ENCODE assay signal across 17 mouse cellular contexts in genomic region chr3:57304050-57304449, GRCm38 (mm10). TPM values are rescaled to one million over a fixed set of nuclear protein-coding genes. Genes with fewer than 3 reads are reported as not detected.
DNase-seq lines count a peak whose midpoint lies in the region; ATAC-seq and TF ChIP-seq lines count a peak whose summit lies in the region.
"Had no signal": no experiment of that assay in that cellular context is flagged by ENCODE, and none has a peak within 500 bp of the region (broad histone marks: within the 10 kb centered on the region; RNA-seq: fewer than 3 reads in every experiment).

No protein-coding gene starts in this region.

- no peaks in the 10 kb centered on the region for H3K79me2 ChIP-seq in heart, adult 2 months (replicated peaks; ENCODE audit: control insufficient read depth, insufficient read depth, low read length)

- WGBS in heart, adult 2 months, result 44% methylated on average over 4 of the region's 4 CpGs
- 57% methylated on average over 4 of the region's 4 CpGs for WGBS in lung, embryonic 14.5 days

- intact Hi-C loops in heart, adult 2 months (cut with DNase I), result no loop called here
- intact Hi-C loops in heart, postnatal 36 days (cut with DNase I), result no loop called here

- no peak for TF ChIP-seq POLR2A in heart, adult 2 months (IDR thresholded peaks at IDR 0.05; ENCODE audit: insufficient read depth, low read depth, low read length)

- H3K9me3 ChIP-seq in lung, embryonic 14.5 days (ENCODE audit: low read depth, low read length), result no peaks in the 10 kb centered on the region
- H3K9me3 ChIP-seq: embryonic facial prominence, embryonic 15.5 days; intestine, embryonic 15.5 days; liver, embryonic 15.5 days had no signal

- H3K4me1 ChIP-seq in heart, adult 2 months (ENCODE audit: control insufficient read depth, insufficient read depth, low read length), result peaks cover 8% of the 10 kb centered on the region
- H3K4me1 ChIP-seq in lung, embryonic 14.5 days (ENCODE audit: insufficient read depth), result no peaks in the 10 kb centered on the region
- H3K4me1 ChIP-seq: intestine, embryonic 15.5 days; liver, embryonic 15.5 days; megakaryocyte, embryonic 14.5 days had no signal

- TF ChIP-seq CTCF in heart, adult 2 months (IDR thresholded peaks at IDR 0.05), result no peak
- TF ChIP-seq CTCF in lung, embryonic 14.5 days (IDR thresholded peaks at IDR 0.05; ENCODE audit: low read depth), result no peak
- no peak for TF ChIP-seq CTCF in layer of hippocampus, adult 2 months (conservative IDR thresholded peaks at IDR 0.05)

- 0 out of 2 replicates have a peak, but pooled peaks cover 1% of the 10 kb centered on the region for H3K36me3 ChIP-seq in heart, adult 2 months (ENCODE audit: control insufficient read depth, insufficient read depth, low read length)
- no peaks in the 10 kb centered on the region for H3K36me3 ChIP-seq in lung, embryonic 14.5 days (ENCODE audit: insufficient read depth)
- H3K36me3 ChIP-seq: embryonic facial prominence, embryonic 15.5 days; intestine, embryonic 15.5 days; liver, embryonic 15.5 days had no signal

- no peak for TF ChIP-seq EP300 in heart, adult 2 months (IDR thresholded peaks at IDR 0.05; ENCODE audit: insufficient read depth, low read depth, low read length)

- H3K4me3 ChIP-seq in heart, adult 2 months, result no peak overlapping the region
- H3K4me3 ChIP-seq in lung, embryonic 14.5 days (ENCODE audit: low read depth, low read length), result no peak overlapping the region
- H3K4me3 ChIP-seq in layer of hippocampus, adult 2 months, result no peak overlapping the region
- H3K4me3 ChIP-seq: embryonic facial prominence, embryonic 15.5 days; intestine, embryonic 15.5 days; liver, embryonic 15.5 days; megakaryocyte, embryonic 14.5 days had no signal

- H3K27me3 ChIP-seq in heart, adult 2 months (ENCODE audit: control insufficient read depth, insufficient read depth, low read length), result no peaks in the 10 kb centered on the region
- H3K27me3 ChIP-seq in lung, embryonic 14.5 days (ENCODE audit: insufficient read depth, low read length), result no peaks in the 10 kb centered on the region
- H3K27me3 ChIP-seq: CH12.LX; embryonic facial prominence, embryonic 15.5 days; intestine, embryonic 15.5 days; liver, embryonic 15.5 days; megakaryocyte, embryonic 14.5 days had no signal

- no peak overlapping the region for H3K4me2 ChIP-seq in lung, embryonic 14.5 days
- H3K4me2 ChIP-seq: embryonic facial prominence, embryonic 15.5 days; intestine, embryonic 15.5 days; liver, embryonic 15.5 days had no signal

- peak overlapping the region; percentile 51 for H3K27ac ChIP-seq in heart, adult 2 months
- H3K27ac ChIP-seq in lung, embryonic 14.5 days (ENCODE audit: low read depth), result no peak overlapping the region
- H3K27ac ChIP-seq in layer of hippocampus, adult 2 months, result no peak overlapping the region
- H3K27ac ChIP-seq: embryonic facial prominence, embryonic 15.5 days; intestine, embryonic 15.5 days; liver, embryonic 15.5 days had no signal

- DNase-seq in heart, adult 2 months, result no peak
- DNase-seq in heart, postnatal 36 days, result no peak
- peak; percentile 41 for DNase-seq in lung, embryonic 14.5 days
- no peak for DNase-seq in lung, postnatal 36 days
- peak; percentile 83 for DNase-seq in NIH3T3 (ENCODE audit: low read depth)
- DNase-seq in fibroblast of lung, adult 2 months (ENCODE audit: low read depth), result peak; percentile 79
- no peak for DNase-seq in layer of hippocampus, adult 2 months (ENCODE audit: low spot score in 2 of 2)
- no peak for DNase-seq in B cell, adult 2 months
- DNase-seq: cerebellum, postnatal 10 days; kidney, postnatal 4 days; layer of hippocampus, postnatal 36 days had no signal

- ATAC-seq in lung, embryonic 14.5 days (ENCODE audit: insufficient read depth), result no peak
- ATAC-seq: intestine, embryonic 15.5 days had no signal

- no peak overlapping the region for H3K9ac ChIP-seq in heart, adult 2 months (ENCODE audit: low read depth, low read length)
- no peak overlapping the region for H3K9ac ChIP-seq in lung, embryonic 14.5 days
- H3K9ac ChIP-seq: embryonic facial prominence, embryonic 15.5 days; intestine, embryonic 15.5 days; liver, embryonic 15.5 days had no signal

RNA-seq across cellular contexts. Expression of gene Tm4sf1, which starts 2.3 kb away (rescaled TPM):
- total RNA-seq in heart, adult 2 months (2021), result 10 to 100 TPM; 78.5 to 84.6 TPM
- polyA plus RNA-seq in heart, adult 2 months (2012; rRNA removed), result 148 and 297 TPM in 2 replicates
- total RNA-seq in heart, postnatal 36 days (2021), result 10 to 100 TPM; 93.9 to 95.5 TPM
- 53.8 and 60.9 TPM in 2 replicates for polyA plus RNA-seq in lung, embryonic 14.5 days (2014; fragmentation: Nextera tagmentation; extraction: Ambion mirVana)
- 10 to 100 TPM; 11.5 to 19.0 TPM for total RNA-seq in layer of hippocampus, adult 2 months (2021)
- total RNA-seq: CH12.LX; neutrophil, adult 5-6 weeks had no signal

Comparison
In these comparisons a context has a peak if more than half of its experiments do, and no peak if none do; other contexts are left out.
1. DNase-seq: peak in lung, embryonic 14.5 days (single experiment), NIH3T3 (single experiment) and fibroblast of lung, adult 2 months (single experiment); none in heart, adult 2 months (0 of 2), heart, postnatal 36 days (0 of 2), lung, postnatal 36 days (single experiment), layer of hippocampus, adult 2 months (0 of 2) and B cell, adult 2 months (0 of 2).